Mouse (Mus musculus): ENCODE results near the gene Adh7.

Adh7 gene

DNA sequence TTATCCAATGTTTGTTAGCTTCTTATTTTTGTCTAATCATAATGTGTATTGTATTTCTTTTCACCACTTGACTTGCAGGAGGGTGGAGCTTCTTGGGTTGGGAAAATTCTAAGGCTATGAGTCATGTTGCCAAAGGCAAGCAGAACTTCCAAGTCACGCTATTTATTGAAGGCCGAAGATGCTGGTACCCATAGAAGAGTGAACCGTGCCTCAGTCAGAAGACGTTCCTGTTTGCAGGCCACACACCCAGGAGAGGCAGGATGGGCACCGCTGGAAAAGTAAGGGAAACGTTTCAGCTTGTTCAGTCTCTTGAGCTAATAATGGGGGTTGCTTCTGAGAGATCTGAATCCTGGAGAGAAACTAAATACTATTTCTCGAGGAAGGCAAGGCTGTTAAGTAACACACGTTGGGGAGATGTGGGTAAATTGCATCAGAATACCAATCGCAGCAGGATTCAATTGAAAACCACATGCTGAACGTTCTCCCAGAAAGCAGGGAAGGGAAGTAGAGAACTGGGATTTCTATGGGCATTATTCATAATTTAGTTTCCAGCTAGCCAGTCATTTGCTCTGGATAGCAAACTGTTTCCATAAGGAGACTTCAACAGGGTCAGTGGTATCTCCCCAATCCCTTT is at the start of gene Adh7:
Gene Adh7, plus strand, starts transcription at position 130 of the 634 bp plus-strand sequence.
- no peak for DNase-seq (ENCODE audit: extremely low read depth, low read depth, low spot score)

- no peak for DNase-seq (ENCODE audit: extremely low read depth, low read depth, low spot score)
These were observed 44.3 kb upstream of the Adh7 start for GRCm38 (mm10) chr3:138173291-138173690.

DNA sequence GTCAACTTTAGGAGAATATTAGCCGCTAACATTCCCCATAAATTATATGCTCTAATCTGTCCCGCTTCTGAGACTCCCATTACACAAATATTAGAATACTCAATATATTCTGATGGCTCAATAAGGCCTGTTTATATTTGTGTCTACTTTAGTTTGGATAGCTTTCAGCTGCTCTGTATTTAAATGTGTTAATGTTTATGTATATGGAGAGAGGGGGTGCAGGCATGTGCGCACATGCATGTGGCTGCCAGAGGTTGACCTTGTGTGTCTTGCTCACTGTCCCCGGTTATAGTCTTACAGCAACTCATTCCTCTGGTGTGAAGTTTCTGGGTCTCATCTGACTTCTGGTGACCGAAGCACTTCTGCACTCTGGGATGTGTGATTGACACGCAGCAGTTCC is 42.0 kb upstream of the Adh7 start:
- DNase-seq (ENCODE audit: extremely low read depth, low read depth, low spot score): no peak

DNA sequence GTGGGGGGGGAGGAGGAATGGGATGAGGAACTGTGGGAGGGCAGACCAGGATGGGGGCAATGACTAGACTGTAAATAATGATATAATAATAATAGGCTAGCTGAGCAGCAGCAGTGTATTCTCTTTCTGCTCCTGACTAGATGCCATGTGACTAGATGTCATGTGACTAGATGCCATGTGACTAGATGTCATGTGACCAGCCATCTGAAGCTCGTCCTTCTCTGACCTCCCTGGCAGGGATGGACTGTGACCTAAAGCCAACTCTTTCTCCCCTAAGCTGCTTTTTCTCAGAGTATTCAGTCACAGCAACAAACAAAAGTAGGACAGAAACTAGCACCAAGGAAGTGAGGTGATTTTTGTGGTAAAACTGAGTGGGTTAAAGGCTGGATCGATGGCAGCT is 35.5 kb upstream of the Adh7 start:
- no peak for DNase-seq (ENCODE audit: extremely low read depth, low read depth, low spot score)

- no peak for DNase-seq (ENCODE audit: extremely low read depth, low read depth, low spot score)
These were observed 34.2 kb upstream of the Adh7 start for GRCm38 (mm10) chr3:138183371-138183770.

GRCm38 (mm10) chr3:138185290-138185689 is 32.3 kb upstream of the Adh7 start:
- DNase-seq (ENCODE audit: extremely low read depth, low read depth, low spot score): no peak

- no peak for DNase-seq (ENCODE audit: extremely low read depth, low read depth, low spot score)
These were observed 31.3 kb upstream of the Adh7 start for GRCm38 (mm10) chr3:138185995-138186930.

- no peak for DNase-seq (ENCODE audit: extremely low read depth, low read depth, low spot score)
These were observed 25.3 kb upstream of the Adh7 start for GRCm38 (mm10) chr3:138192260-138192659.

DNA sequence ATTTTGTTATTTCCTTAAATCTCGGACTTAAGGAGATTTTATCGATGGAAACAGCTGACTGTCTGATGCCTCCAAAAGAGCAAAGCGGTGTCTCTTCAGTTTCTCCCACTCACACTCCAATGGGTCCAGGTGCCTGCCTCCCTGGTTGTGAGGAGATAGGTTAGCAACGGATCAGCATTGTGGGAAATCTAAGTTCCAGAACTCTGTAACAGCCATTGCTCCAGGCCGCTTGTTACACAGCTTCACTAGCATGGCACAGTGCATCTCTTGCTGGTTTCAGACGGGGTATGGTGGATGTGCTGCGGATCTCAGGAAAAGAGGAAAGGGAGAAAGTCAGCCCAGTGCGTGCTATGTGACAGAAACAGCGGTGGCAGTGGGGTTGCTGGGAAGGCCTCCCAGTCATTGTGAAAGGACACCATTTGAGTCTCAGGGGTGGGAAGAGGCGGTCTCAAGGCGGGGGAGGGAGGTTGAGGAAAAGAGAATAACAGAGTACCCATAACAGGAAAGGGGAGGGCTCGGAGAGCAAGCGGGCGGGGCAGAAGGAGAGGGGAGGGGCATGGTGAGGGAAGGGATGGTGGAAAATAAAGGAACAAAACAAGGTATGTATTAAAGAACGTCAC is 23.8 kb upstream of the Adh7 start, which contains the start of gene 4930579F01Rik:
Gene 4930579F01Rik, minus strand, starts transcription at position 143 of the 620 bp plus-strand sequence.
- no peak for DNase-seq (ENCODE audit: extremely low read depth, low read depth, low spot score)

- no peak for DNase-seq (ENCODE audit: extremely low read depth, low read depth, low spot score)
These were observed 20.5 kb upstream of the Adh7 start for GRCm38 (mm10) chr3:138197093-138197492.

DNA sequence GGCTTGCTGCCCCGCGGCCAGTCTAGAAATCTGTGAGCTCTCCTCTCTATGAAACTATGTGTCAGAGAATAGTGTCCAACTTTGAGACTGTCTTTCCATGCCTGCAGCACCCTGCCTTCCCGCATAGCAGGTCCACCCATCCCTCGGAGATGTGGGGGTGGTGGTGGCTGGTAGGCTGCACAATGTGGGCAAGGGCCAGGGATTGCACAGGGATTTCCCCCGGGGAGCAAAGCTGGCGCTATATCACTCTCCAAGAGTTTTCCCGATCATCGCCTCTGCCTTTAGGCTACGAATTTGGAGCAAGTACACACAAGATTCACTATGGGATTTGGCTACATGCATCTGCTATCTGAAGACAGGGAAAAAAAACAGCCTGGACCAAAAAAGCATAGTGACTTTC is 20.0 kb upstream of the Adh7 start:
- peak; percentile 78 for DNase-seq (ENCODE audit: extremely low read depth, low read depth, low spot score)

- DNase-seq (ENCODE audit: extremely low read depth, low read depth, low spot score): no peak
These were observed 19.4 kb upstream of the Adh7 start for GRCm38 (mm10) chr3:138197973-138198721.

- DNase-seq (ENCODE audit: extremely low read depth, low read depth, low spot score): no peak
These were observed 18.9 kb upstream of the Adh7 start for GRCm38 (mm10) chr3:138198722-138199068.

- peak; percentile 98 for DNase-seq (ENCODE audit: extremely low read depth, low read depth, low spot score)
These were observed 8.7 kb upstream of the Adh7 start for GRCm38 (mm10) chr3:138208821-138209220.

GRCm38 (mm10) chr3:138210432-138211075 is 7.0 kb upstream of the Adh7 start:
- DNase-seq (ENCODE audit: extremely low read depth, low read depth, low spot score): no peak

DNA sequence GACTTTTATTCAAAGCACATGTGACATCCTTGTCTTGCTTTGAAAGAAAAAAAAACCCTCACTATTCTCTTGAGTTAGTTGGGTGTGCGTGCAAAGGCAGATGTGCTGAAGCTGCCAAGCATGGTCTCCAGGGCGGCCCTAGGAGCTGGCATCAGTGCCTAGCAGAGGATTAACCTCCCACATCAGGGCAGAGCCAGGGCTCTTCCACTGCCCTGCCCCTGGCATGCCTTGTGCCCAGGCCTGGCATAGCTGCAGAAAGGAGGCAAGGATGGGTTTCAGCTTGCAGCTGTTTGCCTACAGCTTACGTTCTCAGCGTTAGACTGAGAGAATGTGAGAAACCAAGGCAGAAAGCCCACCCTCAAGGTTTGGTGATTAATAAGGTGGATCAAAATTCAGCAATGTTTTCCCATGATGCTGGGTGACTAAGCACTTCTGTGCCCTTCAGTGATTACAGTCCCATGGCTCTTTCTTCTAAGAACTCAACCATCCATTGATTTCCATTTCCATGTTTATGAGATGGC is 5.1 kb upstream of the Adh7 start:
- DNase-seq (ENCODE audit: extremely low read depth, low read depth, low spot score): no peak

GRCm38 (mm10) chr3:138215395-138215989 is 2.1 kb upstream of the Adh7 start:
- DNase-seq (ENCODE audit: extremely low read depth, low read depth, low spot score): no peak

- no peak for DNase-seq (ENCODE audit: extremely low read depth, low read depth, low spot score)
These were observed 1.5 kb upstream of the Adh7 start for GRCm38 (mm10) chr3:138216091-138216490.

DNA sequence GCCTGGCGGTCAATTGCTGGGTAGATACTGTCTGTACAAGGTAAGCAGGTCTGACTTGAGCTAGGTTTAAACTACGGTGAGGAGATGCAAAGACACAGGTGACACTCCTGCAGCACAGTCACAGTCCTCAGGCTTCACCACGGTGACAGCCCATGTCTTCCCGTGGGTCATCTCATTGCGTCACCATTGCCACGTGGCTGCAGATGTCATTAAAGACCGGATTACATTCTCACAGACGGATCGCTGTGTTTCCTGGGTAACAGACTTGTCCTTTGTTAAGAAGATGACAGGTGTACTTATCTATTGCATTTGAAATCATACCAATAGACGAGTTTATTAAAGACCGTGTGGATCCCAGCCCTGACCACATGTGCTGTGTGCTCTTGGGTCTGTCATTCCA is 3.6 kb downstream of the Adh7 start:
- no peak for DNase-seq (ENCODE audit: extremely low read depth, low read depth, low spot score)

DNA sequence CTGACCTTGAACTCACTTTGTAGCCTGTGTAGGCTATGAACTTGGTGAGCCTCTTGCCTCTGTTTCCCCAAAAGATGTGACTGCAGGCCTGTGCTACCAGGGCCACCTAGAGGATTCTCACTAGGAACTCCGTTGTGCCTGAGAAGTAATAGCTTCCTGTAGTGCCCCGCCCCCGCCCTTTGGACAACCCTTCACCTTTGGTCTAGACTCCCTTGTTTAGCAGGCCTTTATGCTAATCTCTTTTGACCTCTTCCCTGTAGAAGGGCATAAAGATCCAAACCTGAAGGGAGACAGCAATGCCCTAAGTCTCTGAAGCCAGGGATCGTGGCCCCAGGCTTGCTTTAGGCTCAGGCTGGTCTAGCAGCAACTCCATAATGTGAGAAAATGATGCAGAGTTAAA is 5.0 kb downstream of the Adh7 start:
- no peak for DNase-seq (ENCODE audit: extremely low read depth, low read depth, low spot score)

Measured in fat pad, adult 2 months (tissue).